Mouse (Mus musculus) lung, adult 2 months (tissue): ENCODE data around the gene Wdr83os.

Experiments used
- CTCF ChIP-seq: fragments of 200-500 bp; IDR thresholded peaks from 2 replicates; pipeline ENCODE4 v1.5.1; 2011; ENCODE audit warnings: mild to moderate bottlenecking, low read length, control low read depth; ENCODE audit not compliant: insufficient read depth
- POLR2A ChIP-seq: fragments of 200-500 bp; IDR thresholded peaks from 2 replicates; pipeline ENCODE4 v1.6.1; 2011; ENCODE audit warnings: low read depth, mild to moderate bottlenecking, control low read depth, low read length, borderline replicate concordance; ENCODE audit errors: extremely low read depth

GRCm38 (mm10) chr8:85076001-85076400 is 4.5 kb upstream of the Wdr83os start:
- TF ChIP-seq POLR2A (no peak), CTCF (peak; percentile 58)
